Mouse (Mus musculus): ENCODE data around the gene Dact3. TPM values are rescaled to one million over a fixed set of nuclear protein-coding genes. Genes with fewer than 3 reads are reported as not detected.

The Dact3 gene
- total RNA-seq, 1 experiment from 2014 or later: 0.12 TPM

- ATAC-seq (ENCODE audit: extremely low read depth, insufficient number of reproducible peaks, low FRiP score, poor library complexity, severe bottlenecking): no peak
Observed at GRCm38 (mm10) chr7:16848579-16848978, 26.5 kb upstream of the Dact3 start.

- no peak for ATAC-seq (ENCODE audit: extremely low read depth, insufficient number of reproducible peaks, low FRiP score, poor library complexity, severe bottlenecking)
Observed at GRCm38 (mm10) chr7:16851636-16852035, 23.5 kb upstream of the Dact3 start.

- ATAC-seq (ENCODE audit: extremely low read depth, insufficient number of reproducible peaks, low FRiP score, poor library complexity, severe bottlenecking): no peak
Observed at GRCm38 (mm10) chr7:16853302-16853831, 21.8 kb upstream of the Dact3 start.

- ATAC-seq (ENCODE audit: extremely low read depth, insufficient number of reproducible peaks, low FRiP score, poor library complexity, severe bottlenecking): peak; percentile 58; the same call in 1 of the 2 replicates
Observed at GRCm38 (mm10) chr7:16858336-16858735, 16.8 kb upstream of the Dact3 start.

- peak; percentile 46; the same call in 1 of the 2 replicates for ATAC-seq (ENCODE audit: extremely low read depth, insufficient number of reproducible peaks, low FRiP score, poor library complexity, severe bottlenecking)
Observed at GRCm38 (mm10) chr7:16859902-16860651, 15.0 kb upstream of the Dact3 start.

- ATAC-seq (ENCODE audit: extremely low read depth, insufficient number of reproducible peaks, low FRiP score, poor library complexity, severe bottlenecking): no peak
Observed at GRCm38 (mm10) chr7:16867488-16867887, 7.6 kb upstream of the Dact3 start.

- ATAC-seq (ENCODE audit: extremely low read depth, insufficient number of reproducible peaks, low FRiP score, poor library complexity, severe bottlenecking): no peak
Observed at GRCm38 (mm10) chr7:16869497-16869896, 5.6 kb upstream of the Dact3 start.

GRCm38 (mm10) chr7:16871600-16871999 lies 3.5 kb upstream of the Dact3 start:
- ATAC-seq (ENCODE audit: extremely low read depth, insufficient number of reproducible peaks, low FRiP score, poor library complexity, severe bottlenecking): no peak

- no peak for ATAC-seq (ENCODE audit: extremely low read depth, insufficient number of reproducible peaks, low FRiP score, poor library complexity, severe bottlenecking)
Observed at GRCm38 (mm10) chr7:16872478-16872877, 2.6 kb upstream of the Dact3 start.

- no peak for ATAC-seq (ENCODE audit: extremely low read depth, insufficient number of reproducible peaks, low FRiP score, poor library complexity, severe bottlenecking)
Observed at GRCm38 (mm10) chr7:16873392-16873791, 1.7 kb upstream of the Dact3 start.

- ATAC-seq (ENCODE audit: extremely low read depth, insufficient number of reproducible peaks, low FRiP score, poor library complexity, severe bottlenecking): peak; percentile 66
Observed at GRCm38 (mm10) chr7:16874190-16874589, 927 bp upstream of the Dact3 start.

- peak; percentile 83 for ATAC-seq (ENCODE audit: extremely low read depth, insufficient number of reproducible peaks, low FRiP score, poor library complexity, severe bottlenecking)
Observed at GRCm38 (mm10) chr7:16874756-16875309, 284 bp upstream of the Dact3 start.

- ATAC-seq (ENCODE audit: extremely low read depth, insufficient number of reproducible peaks, low FRiP score, poor library complexity, severe bottlenecking): no peak
Observed at GRCm38 (mm10) chr7:16875326-16875725, 209 bp downstream of the Dact3 start.

- no peak for ATAC-seq (ENCODE audit: extremely low read depth, insufficient number of reproducible peaks, low FRiP score, poor library complexity, severe bottlenecking)
Observed at GRCm38 (mm10) chr7:16876006-16876405, 889 bp downstream of the Dact3 start.

- ATAC-seq (ENCODE audit: extremely low read depth, insufficient number of reproducible peaks, low FRiP score, poor library complexity, severe bottlenecking): no peak
Observed at GRCm38 (mm10) chr7:16876608-16877007, 1.5 kb downstream of the Dact3 start.

GRCm38 (mm10) chr7:16877717-16878116 lies 2.6 kb downstream of the Dact3 start:
- ATAC-seq (ENCODE audit: extremely low read depth, insufficient number of reproducible peaks, low FRiP score, poor library complexity, severe bottlenecking): no peak

- ATAC-seq (ENCODE audit: extremely low read depth, insufficient number of reproducible peaks, low FRiP score, poor library complexity, severe bottlenecking): no peak
Observed at GRCm38 (mm10) chr7:16879796-16880547, 4.9 kb downstream of the Dact3 start.

GRCm38 (mm10) chr7:16880615-16881014 lies 5.5 kb downstream of the Dact3 start:
- ATAC-seq (ENCODE audit: extremely low read depth, insufficient number of reproducible peaks, low FRiP score, poor library complexity, severe bottlenecking): no peak

GRCm38 (mm10) chr7:16883162-16883561 lies 8.0 kb downstream of the Dact3 start:
- no peak for ATAC-seq (ENCODE audit: extremely low read depth, insufficient number of reproducible peaks, low FRiP score, poor library complexity, severe bottlenecking)

- no peak for ATAC-seq (ENCODE audit: extremely low read depth, insufficient number of reproducible peaks, low FRiP score, poor library complexity, severe bottlenecking)
Observed at GRCm38 (mm10) chr7:16884334-16884733, 9.2 kb downstream of the Dact3 start.

Data from neutrophil, adult 5-6 weeks (primary cell).